Mouse (Mus musculus) CH12.LX (cell line): ENCODE results near the gene Lrrc23. TPM values are rescaled to one million over a fixed set of nuclear protein-coding genes. Genes with fewer than 3 reads are reported as not detected.
A peak's percentile ranks its signal among the peaks of the same experiment; 100 is the strongest.

Experiments used
- DNase-seq: peaks from one replicate; pipeline ENCODE4 v3.0.0-alpha.2; 2013; ENCODE audit errors: extremely low read depth
- H3K27ac ChIP-seq: 2 replicates; pipeline ENCODE4 v1.5.1; 2012; ENCODE audit warnings: low read depth, mild to moderate bottlenecking, control low read depth, moderate library complexity; ENCODE audit not compliant: insufficient read depth
- H3K27me3 ChIP-seq: replicated peaks from 2 replicates; pipeline ENCODE3; 2012; ENCODE audit warnings: inconsistent platforms
- H3K36me3 ChIP-seq, 2 experiments: replicated peaks in 1 of 2; 2 replicates each; pipeline versions ENCODE3 to v1.6.1; 2012; ENCODE audit warnings: inconsistent platforms in 1 of 2, low read length in 1 of 2, mild to moderate bottlenecking in 1 of 2, mixed read lengths in 1 of 2, moderate library complexity in 1 of 2; ENCODE audit not compliant: control insufficient read depth in 1 of 2, insufficient read depth in 1 of 2
- H3K4me1 ChIP-seq, 2 experiments: 2 replicates each; pipeline ENCODE4 v1.6.1; 2012; ENCODE audit warnings: inconsistent platforms in 1 of 2, moderate library complexity in 1 of 2; ENCODE audit not compliant: insufficient read depth in 2 of 2, control insufficient read depth in 1 of 2
- H3K4me2 ChIP-seq: 2 replicates; pipeline ENCODE4 v1.6.1; 2012; ENCODE audit warnings: low read depth, mild to moderate bottlenecking, control low read depth; ENCODE audit not compliant: poor library complexity, insufficient read depth, severe bottlenecking
- H3K4me3 ChIP-seq, 3 experiments: fragments of 150-350 bp in 1 of 3; sonication (generic) in 1 of 3; replicated peaks in 1 of 3; 2 replicates each; pipeline versions ENCODE3 to v1.5.1; 2011 to 2012; ENCODE audit warnings: low read depth in 2 of 3, low read length in 2 of 3, mild to moderate bottlenecking in 2 of 3, moderate library complexity in 2 of 3, control low read depth in 1 of 3, improper control_type of control experiment in 1 of 3, inconsistent platforms in 1 of 3, mixed read lengths in 1 of 3; ENCODE audit not compliant: poor library complexity in 1 of 3
- H3K79me2 ChIP-seq: replicated peaks from 2 replicates; pipeline ENCODE4 v1.6.1; 2012; ENCODE audit warnings: mild to moderate bottlenecking, moderate library complexity; ENCODE audit not compliant: control insufficient read depth, poor library complexity, insufficient read depth, severe bottlenecking; ENCODE audit errors: extremely low read depth
- H3K9ac ChIP-seq: 2 replicates; pipeline ENCODE4 v1.6.1; 2012; ENCODE audit warnings: low read depth, mild to moderate bottlenecking, control low read depth, moderate library complexity; ENCODE audit not compliant: insufficient read depth
- H3K9me3 ChIP-seq: replicated peaks from 2 replicates; pipeline ENCODE3; 2012; ENCODE audit warnings: low read length, inconsistent platforms, mixed read lengths
- CHD2 ChIP-seq: IDR thresholded peaks from 2 replicates; pipeline ENCODE4 v1.6.1; 2011; ENCODE audit warnings: low read length, improper control_type of control experiment
- CTCF ChIP-seq, 2 experiments: IDR thresholded peaks in 1 of 2; conservative IDR thresholded peaks in 1 of 2; 2 replicates each; pipeline ENCODE4 v1.5.1; 2011 to 2012; ENCODE audit warnings: low read depth in 2 of 2, low read length in 2 of 2, improper control_type of control experiment in 1 of 2, inconsistent platforms in 1 of 2, mild to moderate bottlenecking in 1 of 2, moderate library complexity in 1 of 2
- E2F4 ChIP-seq: IDR thresholded peaks from 2 replicates; pipeline ENCODE4 v1.6.1; 2011; ENCODE audit warnings: low read depth, low read length, improper control_type of control experiment; ENCODE audit not compliant: insufficient replicate concordance
- ELF1 ChIP-seq: IDR thresholded peaks from 2 replicates; pipeline ENCODE4 v1.6.1; 2014; ENCODE audit warnings: low read depth, mild to moderate bottlenecking, inconsistent platforms, low read length, improper control_type of control experiment
- EP300 ChIP-seq: IDR thresholded peaks from 2 replicates; pipeline ENCODE4 v1.6.1; 2011; ENCODE audit warnings: low read length, improper control_type of control experiment
- ETS1 ChIP-seq: conservative IDR thresholded peaks from 2 replicates; pipeline ENCODE4 v1.6.1; 2012; ENCODE audit warnings: low read depth, mild to moderate bottlenecking, inconsistent platforms, low read length, improper control_type of control experiment, moderate library complexity
- GABPA ChIP-seq: IDR thresholded peaks from 2 replicates; pipeline ENCODE4 v1.6.1; 2012; ENCODE audit warnings: low read depth, low read length, improper control_type of control experiment, inconsistent platforms; ENCODE audit not compliant: insufficient replicate concordance
- HCFC1 ChIP-seq: IDR thresholded peaks from 2 replicates; pipeline ENCODE4 v1.6.1; 2012; ENCODE audit warnings: low read depth, mild to moderate bottlenecking, inconsistent platforms, low read length, improper control_type of control experiment
- IRF4 ChIP-seq: IDR thresholded peaks from 2 replicates; pipeline ENCODE4 v1.6.1; 2014; ENCODE audit warnings: low read depth, mild to moderate bottlenecking, inconsistent platforms, low read length, improper control_type of control experiment
- JUN ChIP-seq: IDR thresholded peaks from 2 replicates; pipeline ENCODE4 v1.6.1; 2011; ENCODE audit warnings: low read depth, mild to moderate bottlenecking, low read length, improper control_type of control experiment, moderate library complexity; ENCODE audit not compliant: insufficient read depth
- MAFK ChIP-seq: IDR thresholded peaks from 2 replicates; pipeline ENCODE4 v1.6.1; 2011; ENCODE audit warnings: low read length, improper control_type of control experiment; ENCODE audit not compliant: insufficient replicate concordance
- MAZ ChIP-seq: IDR thresholded peaks from 2 replicates; pipeline ENCODE4 v1.6.1; 2012; ENCODE audit warnings: low read depth, mild to moderate bottlenecking, inconsistent platforms, low read length, improper control_type of control experiment, moderate library complexity
- MXI1 ChIP-seq: IDR thresholded peaks from 2 replicates; pipeline ENCODE4 v1.6.1; 2011; ENCODE audit warnings: mild to moderate bottlenecking, low read depth, low read length, improper control_type of control experiment
- MYC ChIP-seq: IDR thresholded peaks from 2 replicates; pipeline ENCODE4 v1.6.1; 2011; ENCODE audit warnings: low read depth, mild to moderate bottlenecking, improper control_type of control experiment, low read length
- NRF1 ChIP-seq: IDR thresholded peaks from 2 replicates; pipeline ENCODE4 v1.6.1; 2014; ENCODE audit warnings: low read depth, mild to moderate bottlenecking, inconsistent platforms, low read length, improper control_type of control experiment, moderate library complexity
- PAX5 ChIP-seq: IDR thresholded peaks from 2 replicates; pipeline ENCODE4 v1.6.1; 2012; ENCODE audit warnings: low read length, inconsistent platforms, mixed read lengths
- POLR2A ChIP-seq: IDR thresholded peaks from 2 replicates; pipeline ENCODE4 v1.6.1; 2011; ENCODE audit warnings: low read depth, mild to moderate bottlenecking, improper control_type of control experiment, low read length
- POLR2AphosphoS2 ChIP-seq: IDR thresholded peaks from 2 replicates; pipeline ENCODE4 v1.6.1; 2011; ENCODE audit warnings: low read depth, low read length, improper control_type of control experiment
- RAD21 ChIP-seq: IDR thresholded peaks from 2 replicates; pipeline ENCODE4 v1.6.1; 2011; ENCODE audit warnings: low read depth, mild to moderate bottlenecking, low read length, improper control_type of control experiment, moderate library complexity
- SIN3A ChIP-seq: IDR thresholded peaks from 2 replicates; pipeline ENCODE4 v1.6.1; 2012; ENCODE audit warnings: low read length, improper control_type of control experiment, inconsistent platforms
- SMC3 ChIP-seq: IDR thresholded peaks from 2 replicates; pipeline ENCODE4 v1.6.1; 2011; ENCODE audit warnings: low read depth, low read length, improper control_type of control experiment
- TBP ChIP-seq: conservative IDR thresholded peaks from 2 replicates; pipeline ENCODE4 v1.6.1; 2011; ENCODE audit warnings: low read depth, low read length, improper control_type of control experiment
- TCF12 ChIP-seq: IDR thresholded peaks from 2 replicates; pipeline ENCODE4 v1.6.1; 2014; ENCODE audit warnings: low read depth, mild to moderate bottlenecking, inconsistent platforms, low read length, improper control_type of control experiment
- UBTF ChIP-seq: IDR thresholded peaks from 2 replicates; pipeline ENCODE4 v1.6.1; 2012; ENCODE audit warnings: low read depth, mild to moderate bottlenecking, inconsistent platforms, low read length, improper control_type of control experiment, moderate library complexity
- ZC3H11A ChIP-seq: IDR thresholded peaks from 2 replicates; pipeline ENCODE4 v1.6.1; 2012; ENCODE audit warnings: low read depth, mild to moderate bottlenecking, inconsistent platforms, low read length, improper control_type of control experiment
- ZKSCAN1 ChIP-seq: IDR thresholded peaks from 2 replicates; pipeline ENCODE4 v1.6.1; 2012; ENCODE audit warnings: low read depth, inconsistent platforms, low read length, improper control_type of control experiment, borderline replicate concordance
- ZNF384 ChIP-seq: IDR thresholded peaks from 2 replicates; pipeline ENCODE4 v1.6.1; 2012; ENCODE audit warnings: low read depth, low read length, improper control_type of control experiment, inconsistent platforms
- dilution Hi-C: fragments of 300-500 bp; cut with MboI; formaldehyde crosslinking; loops from 2 replicates; pipeline ENCODE4 v1.14.3; 2020; ENCODE audit warnings: low sequenced_read_pairs; ENCODE audit not compliant: extremely low pct_unique_long_range_greater_than_20kb, extremely low pct_ligation_motif_present
- in situ Hi-C: fragments of 300-500 bp; cut with MboI; formaldehyde crosslinking; loops from 3 replicates; pipeline ENCODE4 v1.14.3; 2019; ENCODE audit warnings: low sequenced_read_pairs, low pct_ligation_motif_present, low pct_unique_long_range_greater_than_20kb, mixed read lengths
- polyA plus RNA-seq: library from polyadenylated mRNA; unstranded; fragments of >175 nt; gene quantifications from 2 replicates; pipeline ENCODE4 v1.2.1, GENCODE M21; 2012; ENCODE audit warnings: low read depth; ENCODE audit not compliant: insufficient read length
- total RNA-seq, 2 experiments: library from RNA; depleted of rRNA; stranded (reverse); fragments of 300-350 nt in 1 of 2; fragments of >200 nt in 1 of 2; gene quantifications; 2 replicates each; pipeline ENCODE4 v1.2.3; 2012 to 2014

Lrrc23 gene
- total and polyA plus RNA-seq, 3 experiments, result 0.20 TPM; not detected in 2

- dilution Hi-C loops (no loop called here), in situ Hi-C loops (no loop called here)
- H3K4me1 ChIP-seq, result peaks cover 5 to 38% of the 10 kb centered on the region in 2 experiments
- H3K4me3 ChIP-seq, result peak overlapping the region in 1 of 3 experiments; percentile 12
- H3K9ac ChIP-seq, result peak overlapping the region; percentile 65
- peaks cover 6% of the 10 kb centered on the region; the same call in 1 of the 2 replicates for H3K79me2 ChIP-seq
- peak; percentile 91 for DNase-seq
- peak overlapping the region; percentile 79 for H3K4me2 ChIP-seq
- no peaks in the 10 kb centered on the region for H3K27me3 ChIP-seq
- H3K36me3 ChIP-seq, result peaks cover 19 to 48% of the 10 kb centered on the region in 2 experiments
- H3K9me3 ChIP-seq, result no peaks in the 10 kb centered on the region
- H3K27ac ChIP-seq, result no peak overlapping the region
- no peak for TF ChIP-seq E2F4
- TF ChIP-seq TCF12, result 0 out of 2 replicates have a peak, but pooled peaks have one; percentile 6
- 0 out of 2 replicates have a peak, but pooled peaks have one; percentile 40 for TF ChIP-seq UBTF
- TF ChIP-seq POLR2AphosphoS2, result peak; percentile 56; the same call in 1 of the 2 replicates
- TF ChIP-seq CTCF (conservative IDR thresholded peaks at IDR 0.05 in 1 of 2, IDR thresholded peaks at IDR 0.05 in 1 of 2; ENCODE audit: low read depth in 2 of 2, low read length in 2 of 2), result peak; percentile 91 to 98
- peak; percentile 95 for TF ChIP-seq RAD21
- no peak for TF ChIP-seq ZKSCAN1
- peak; percentile 86 for TF ChIP-seq SMC3
- 0 out of 2 replicates have a peak, but pooled peaks have one; percentile 18 for TF ChIP-seq ELF1
- TF ChIP-seq MYC, result peak; percentile 45; the same call in 1 of the 2 replicates
- no peak for TF ChIP-seq ZNF384
- peak; percentile 70 for TF ChIP-seq HCFC1
- TF ChIP-seq ETS1, result no peak
- peak; percentile 30; the same call in 1 of the 2 replicates for TF ChIP-seq IRF4
- no peak for TF ChIP-seq MXI1
- TF ChIP-seq GABPA, result no peak
- TF ChIP-seq ZC3H11A, result no peak; the same call in 1 of the 2 replicates
- peak; percentile 43; the same call in 1 of the 2 replicates for TF ChIP-seq POLR2A
- TF ChIP-seq SIN3A, result no peak
These were observed 20.3 kb downstream of the Lrrc23 start for GRCm38 (mm10) chr6:124759259-124759658.

- dilution Hi-C loops (no loop called here), in situ Hi-C loops (no loop called here)
- H3K79me2 ChIP-seq, result peaks cover 6% of the 10 kb centered on the region; the same call in 1 of the 2 replicates
- H3K36me3 ChIP-seq, result peaks cover 16 to 44% of the 10 kb centered on the region in 2 experiments
- H3K4me1 ChIP-seq, result peaks cover 5 to 39% of the 10 kb centered on the region in 2 experiments
- no peaks in the 10 kb centered on the region for H3K27me3 ChIP-seq
- peak overlapping the region; percentile 79 for H3K4me2 ChIP-seq
- peak overlapping the region; percentile 65 for H3K9ac ChIP-seq
- H3K4me3 ChIP-seq, result peak overlapping the region in 1 of 3 experiments; percentile 12
- no peak for DNase-seq
- H3K27ac ChIP-seq, result no peak overlapping the region
- TF ChIP-seq CTCF (conservative IDR thresholded peaks at IDR 0.05 in 1 of 2, IDR thresholded peaks at IDR 0.05 in 1 of 2; ENCODE audit: low read depth in 2 of 2, low read length in 2 of 2) (no peak), CHD2 (no peak), E2F4 (no peak), ELF1 (no peak), UBTF (no peak), MAZ (no peak), RAD21 (no peak), TBP (no peak), JUN (no peak), EP300 (no peak), HCFC1 (no peak), PAX5 (no peak), NRF1 (no peak), MAFK (no peak), GABPA (no peak)
- H3K9me3 ChIP-seq, result no peaks in the 10 kb centered on the region
These were observed 20.7 kb downstream of the Lrrc23 start for GRCm38 (mm10) chr6:124758849-124759232.
